Comparison of ENCODE assay signal across 21 mouse cellular contexts in the genomic region with DNA sequence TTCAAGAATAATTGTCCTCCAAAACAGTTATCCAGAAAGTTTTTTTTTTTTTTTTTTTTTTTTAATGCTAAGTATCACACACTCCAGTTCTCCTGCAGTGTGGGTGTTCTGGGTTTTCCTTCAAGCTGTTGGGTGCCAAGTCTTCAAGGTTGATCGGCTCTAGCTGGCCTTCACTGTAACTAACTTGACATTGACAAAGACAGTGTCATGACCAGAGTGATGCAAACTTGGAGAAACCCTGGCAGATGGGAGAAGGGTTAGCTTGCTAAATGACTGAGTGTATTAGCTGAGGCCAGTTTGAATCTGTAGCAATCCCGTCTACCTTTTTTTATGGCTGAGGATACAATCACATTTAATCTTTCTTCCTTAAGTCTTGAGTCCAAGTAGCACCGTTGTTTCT.
DNase-seq lines count a peak whose midpoint lies in the region; ATAC-seq lines count a peak whose summit lies in the region.
"Had no signal": no experiment of that assay in that cellular context is flagged by ENCODE, and none has a peak within 500 bp of the region (broad histone marks: within the 10 kb centered on the region; RNA-seq: fewer than 3 reads in every experiment).

No protein-coding gene starts in this region.

- H3K4me3 ChIP-seq in midbrain, embryonic 11.5 days (ENCODE audit: low read depth, low read length) = no peak overlapping the region
- no peak overlapping the region for H3K4me3 ChIP-seq in midbrain, embryonic 13.5 days (replicated peaks)
- H3K4me3 ChIP-seq: gastrocnemius, adult 2 months; hindbrain, embryonic 12.5 days; hindbrain, embryonic 15.5 days; intestine, embryonic 15.5 days had no signal

- ATAC-seq in midbrain, embryonic 11.5 days (ENCODE audit: low FRiP score) = no peak
- ATAC-seq in midbrain, embryonic 13.5 days = no peak
- ATAC-seq: activated CD4-positive, CD25-positive, alpha-beta regulatory T cell, adult 4 months; CD4-positive, CD25-positive, alpha-beta regulatory T cell, adult 4 months; forebrain, embryonic 14.5 days; forebrain, postnatal 0 days; intestine, embryonic 15.5 days had no signal

- H3K9ac ChIP-seq in midbrain, embryonic 11.5 days (ENCODE audit: low read length) = no peak overlapping the region
- no peak overlapping the region for H3K9ac ChIP-seq in midbrain, embryonic 13.5 days (replicated peaks)
- H3K9ac ChIP-seq: forebrain, postnatal 0 days; hindbrain, embryonic 12.5 days; hindbrain, embryonic 15.5 days; intestine, embryonic 15.5 days had no signal

- no peaks in the 10 kb centered on the region for H3K36me3 ChIP-seq in midbrain, embryonic 11.5 days (ENCODE audit: control insufficient read depth, insufficient read depth, low read length)
- H3K36me3 ChIP-seq in midbrain, embryonic 13.5 days = peaks cover 52% of the 10 kb centered on the region
- H3K36me3 ChIP-seq: intestine, embryonic 15.5 days had no signal

- no peaks in the 10 kb centered on the region for H3K4me1 ChIP-seq in midbrain, embryonic 11.5 days (ENCODE audit: control insufficient read depth, insufficient read depth, low read length)
- H3K4me1 ChIP-seq in midbrain, embryonic 13.5 days (replicated peaks) = no peaks in the 10 kb centered on the region
- H3K4me1 ChIP-seq: hindbrain, embryonic 12.5 days; hindbrain, embryonic 15.5 days; intestine, embryonic 15.5 days had no signal

- no peaks in the 10 kb centered on the region for H3K9me3 ChIP-seq in midbrain, embryonic 11.5 days (ENCODE audit: control insufficient read depth, low read length)
- no peaks in the 10 kb centered on the region for H3K9me3 ChIP-seq in midbrain, embryonic 13.5 days
- H3K9me3 ChIP-seq: hindbrain, embryonic 12.5 days; hindbrain, embryonic 15.5 days; intestine, embryonic 15.5 days had no signal

- no peak overlapping the region for H3K27ac ChIP-seq in midbrain, embryonic 11.5 days (ENCODE audit: low read depth, low read length)
- no peak overlapping the region for H3K27ac ChIP-seq in midbrain, embryonic 13.5 days
- H3K27ac ChIP-seq: gastrocnemius, adult 2 months; hindbrain, embryonic 12.5 days; hindbrain, embryonic 15.5 days; intestine, embryonic 15.5 days had no signal

- DNase-seq in adrenal gland, adult 8-10 months = peak; percentile 50
- no peak for DNase-seq in adrenal gland, postnatal 4 days (ENCODE audit: low spot score in 2 of 2)
- peak; percentile 39 for DNase-seq in midbrain, embryonic 11.5 days (ENCODE audit: low spot score, missing footprints)
- DNase-seq in fat pad, adult 2 months (ENCODE audit: extremely low read depth, low read depth, low spot score) = peak; percentile 76
- DNase-seq in spleen, postnatal 36 days (ENCODE audit: low spot score in 2 of 2) = no peak
- DNase-seq: cerebellum, adult 11-12 months; cerebellum, adult 8-10 months; cerebellum, postnatal 10 days; cerebellum, postnatal 36 days; forebrain, postnatal 0 days; gastrocnemius, adult 2 months; gastrocnemius, postnatal 14 days; kidney, adult 11 months had no signal

- H3K27me3 ChIP-seq in midbrain, embryonic 11.5 days (ENCODE audit: control insufficient read depth, insufficient read depth, low read length) = no peaks in the 10 kb centered on the region
- no peaks in the 10 kb centered on the region for H3K27me3 ChIP-seq in midbrain, embryonic 13.5 days
- H3K27me3 ChIP-seq: hindbrain, embryonic 12.5 days; hindbrain, embryonic 15.5 days; intestine, embryonic 15.5 days had no signal

- H3K4me2 ChIP-seq in midbrain, embryonic 11.5 days = no peak overlapping the region
- no peak overlapping the region for H3K4me2 ChIP-seq in midbrain, embryonic 13.5 days (replicated peaks)
- H3K4me2 ChIP-seq: heart, embryonic 11.5 days; hindbrain, embryonic 12.5 days; hindbrain, embryonic 15.5 days; intestine, embryonic 15.5 days had no signal

- WGBS in midbrain, embryonic 11.5 days = 95% methylated on average over 3 of the region's 3 CpGs
- WGBS in midbrain, embryonic 13.5 days = 95% methylated on average over 3 of the region's 3 CpGs

Comparison
In these comparisons a context has a peak if more than half of its experiments do, and no peak if none do; other contexts are left out.
1. DNase-seq: peak in adrenal gland, adult 8-10 months (single experiment), midbrain, embryonic 11.5 days (single experiment) and fat pad, adult 2 months (single experiment); none in adrenal gland, postnatal 4 days (0 of 2) and spleen, postnatal 36 days (0 of 2).